Mouse (Mus musculus) stomach, postnatal 0 days (tissue): Measurements from ENCODE around the gene Meis2.

Source experiments
- CTCF ChIP-seq: IDR thresholded peaks from 2 replicates; pipeline ENCODE4 v1.5.1; 2016; ENCODE audit warnings: antibody characterized with exemption, low read depth, mild to moderate bottlenecking, moderate library complexity
- EP300 ChIP-seq: optimal IDR thresholded peaks from 2 replicates; pipeline ENCODE3; 2016; ENCODE audit warnings: antibody characterized with exemption

GRCm38 (mm10) chr2:115890715-115891114 lies 174.9 kb downstream of the Meis2 start:
- no peak for TF ChIP-seq CTCF
- TF ChIP-seq EP300, result no peak
